Mouse (Mus musculus): ENCODE measurements at regions not wholly inside any gene's neighbourhood (a gene's known extent, or its start where the extent isn't known, plus 50 kb on each side); places are given as distances from the start of the nearest gene placed in this dataset.

DNA sequence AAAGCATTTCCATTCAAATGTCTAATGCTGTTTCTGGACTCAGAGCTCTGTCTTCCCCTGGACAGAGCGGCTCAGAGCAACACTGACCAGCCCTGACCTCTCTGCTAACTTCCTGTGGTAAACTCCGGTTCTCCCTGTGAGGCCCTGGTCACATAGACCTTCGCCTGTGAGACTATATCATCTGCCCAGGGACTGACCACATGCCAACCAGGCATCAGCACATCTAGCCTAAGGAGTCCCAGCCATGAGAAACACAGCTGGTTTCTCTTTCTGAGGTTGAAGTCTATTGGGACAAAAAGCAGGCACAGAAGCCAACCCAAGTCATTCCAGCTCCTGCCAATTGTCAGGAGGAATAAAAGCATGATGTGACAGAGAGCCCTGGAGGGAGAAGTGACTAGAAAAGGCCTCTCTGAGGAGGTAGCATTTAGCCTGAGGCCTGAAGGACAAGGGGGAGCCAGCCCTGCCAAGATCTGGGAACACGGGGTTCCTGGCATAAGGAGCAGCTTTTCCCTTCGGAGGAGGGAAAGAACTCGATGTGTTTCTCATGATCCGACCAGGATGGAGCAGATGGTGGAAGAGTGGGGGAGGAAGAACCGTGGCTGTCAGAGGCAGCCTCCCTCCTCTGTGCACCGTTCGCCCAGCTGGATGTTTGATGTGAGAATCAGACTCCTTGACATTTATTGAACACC lies 237.7 kb downstream of the Opa1 start:
- TF ChIP-seq CTCF (IDR thresholded peaks at IDR 0.05; ENCODE audit: low read depth, low read length): no peak
- TF ChIP-seq POLR2A (IDR thresholded peaks at IDR 0.05; ENCODE audit: extremely low read depth, insufficient read depth, low read length): no peak
